Mouse (Mus musculus) lung, embryonic 14.5 days (tissue): ENCODE results near the gene Tiprl. TPM values are rescaled to one million over a fixed set of nuclear protein-coding genes. Genes with fewer than 3 reads are reported as not detected.
A peak's percentile ranks its signal among the peaks of the same experiment; 100 is the strongest.

ENCODE experiments used
- ATAC-seq: fragments of 200-750 bp; cut with Nextera tagmentation; 2 replicates; pipeline ENCODE4 v1.8.0; 2017; ENCODE audit warnings: mild to moderate bottlenecking, moderate TSS enrichment, moderate library complexity; ENCODE audit not compliant: insufficient read depth
- DNase-seq: peaks from one replicate; pipeline ENCODE4 v3.0.0-alpha.2; 2015
- H3K27ac ChIP-seq: fragments of 300-500 bp; sonication (generic); 2 replicates; pipeline ENCODE4 v1.5.1; 2014; ENCODE audit warnings: low read depth, mild to moderate bottlenecking, moderate library complexity
- H3K27me3 ChIP-seq: fragments of 300-500 bp; sonication (generic); 2 replicates; pipeline ENCODE4 v1.6.1; 2014; ENCODE audit warnings: low read length, control low read depth; ENCODE audit not compliant: insufficient read depth
- H3K36me3 ChIP-seq: fragments of 300-500 bp; sonication (generic); 2 replicates; pipeline ENCODE4 v1.6.1; 2014; ENCODE audit warnings: control low read depth; ENCODE audit not compliant: insufficient read depth
- H3K4me1 ChIP-seq: fragments of 300-500 bp; sonication (generic); 2 replicates; pipeline ENCODE4 v1.6.1; 2014; ENCODE audit warnings: antibody characterized with exemption, control low read depth; ENCODE audit not compliant: insufficient read depth
- H3K4me2 ChIP-seq: fragments of 300-500 bp; sonication (generic); 2 replicates; pipeline ENCODE4 v1.6.1; 2014; ENCODE audit warnings: mild to moderate bottlenecking
- H3K4me3 ChIP-seq: fragments of 300-500 bp; sonication (generic); 2 replicates; pipeline ENCODE4 v1.5.1; 2014; ENCODE audit warnings: low read depth, low read length
- H3K9ac ChIP-seq: fragments of 300-500 bp; sonication (generic); 2 replicates; pipeline ENCODE4 v1.6.1; 2014
- H3K9me3 ChIP-seq: fragments of 300-500 bp; sonication (generic); 2 replicates; pipeline ENCODE4 v1.6.1; 2016; ENCODE audit warnings: low read depth, low read length, control low read depth
- CTCF ChIP-seq: IDR thresholded peaks from 2 replicates; pipeline ENCODE4 v1.5.1; 2016; ENCODE audit warnings: antibody characterized with exemption, low read depth
- WGBS: fragments of 180-500 bp; shearing (Covaris S2); extraction: QIAGEN DNeasy Blood & Tissue Kit; methylation state at CpG from one replicate; pipeline ENCODE4 v1.1.7; 2014; 5-methylcytosine and 5-hydroxymethylcytosine counted together
- polyA plus RNA-seq: library from polyadenylated mRNA; unstranded; fragments of >200 nt; fragmentation: Nextera tagmentation; extraction: Ambion mirVana; gene quantifications from 2 replicates; pipeline ENCODE4 v1.2.1, GENCODE M21; 2014

The Tiprl gene
- polyA plus RNA-seq, result 88.3 and 90.9 TPM in 2 replicates

DNA sequence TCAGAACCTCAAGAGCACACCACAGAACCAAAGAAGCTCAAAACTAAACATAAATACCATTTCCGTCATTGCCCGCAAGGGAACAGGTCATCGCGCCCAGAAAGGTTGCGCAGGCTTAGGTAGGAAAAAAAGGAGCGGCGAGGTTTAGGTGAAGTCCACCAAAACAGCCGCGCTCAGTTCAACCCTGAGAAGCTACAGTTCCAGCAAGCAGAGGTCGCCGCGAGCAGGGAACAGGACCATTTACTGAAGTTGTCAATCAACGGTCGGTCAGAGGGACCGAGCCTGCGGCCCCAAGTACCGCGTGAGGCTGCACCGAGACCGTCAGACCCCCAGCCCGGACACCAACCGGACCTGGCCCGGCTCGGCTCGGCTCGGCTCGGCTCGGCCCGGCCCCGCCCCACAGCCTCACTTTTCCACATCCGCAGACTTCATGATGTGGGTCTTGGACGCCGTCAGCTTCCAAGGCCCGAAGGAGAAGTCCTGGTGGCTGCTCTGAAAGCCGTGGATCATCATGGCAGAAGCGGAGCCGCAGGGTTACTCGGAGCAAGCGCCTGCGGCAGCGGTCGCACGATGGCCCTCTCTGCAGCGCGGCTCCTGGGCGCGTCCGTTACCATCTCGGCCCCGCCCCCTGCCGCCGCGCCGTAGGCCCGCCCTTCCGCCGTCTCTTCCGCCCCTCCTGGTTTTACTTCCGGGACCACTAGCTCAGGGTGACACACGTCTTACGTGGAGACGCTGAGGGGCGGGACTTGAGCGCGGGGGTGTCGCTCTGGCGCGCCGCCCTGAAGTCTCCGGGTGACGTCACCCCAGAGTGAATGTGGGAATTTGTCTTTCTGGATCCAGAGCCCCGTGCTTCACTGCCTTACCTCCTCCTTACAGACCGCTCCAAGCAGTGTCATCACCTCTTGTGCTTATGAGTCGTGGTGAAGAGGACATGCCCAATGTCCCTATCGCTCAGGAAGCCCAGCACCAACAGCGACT is at the start of gene Tiprl:
TSS of gene Tiprl (minus strand) at position 676 of the 978 bp plus-strand sequence.
- DNase-seq (peak; percentile 98), ATAC-seq (peak; percentile 99)
- H3K4me3 ChIP-seq, result peak within 1 kb of the TSS; percentile 88
- TF ChIP-seq CTCF, result no peak
- H3K27ac ChIP-seq, result peak within 1 kb of the TSS; percentile 95
- no peaks in the 10 kb centered on the region for H3K9me3 ChIP-seq
- peaks cover 7% of the 10 kb centered on the region; the same call in 1 of the 2 replicates for H3K4me1 ChIP-seq
- H3K4me2 ChIP-seq, result peak within 1 kb of the TSS; percentile 85
- no peaks in the 10 kb centered on the region for H3K27me3 ChIP-seq
- WGBS, result under 1% methylated on average over 76 of the region's 76 CpGs
- H3K9ac ChIP-seq, result peak within 1 kb of the TSS; percentile 86
- H3K36me3 ChIP-seq, result no peaks in the 10 kb centered on the region

DNA sequence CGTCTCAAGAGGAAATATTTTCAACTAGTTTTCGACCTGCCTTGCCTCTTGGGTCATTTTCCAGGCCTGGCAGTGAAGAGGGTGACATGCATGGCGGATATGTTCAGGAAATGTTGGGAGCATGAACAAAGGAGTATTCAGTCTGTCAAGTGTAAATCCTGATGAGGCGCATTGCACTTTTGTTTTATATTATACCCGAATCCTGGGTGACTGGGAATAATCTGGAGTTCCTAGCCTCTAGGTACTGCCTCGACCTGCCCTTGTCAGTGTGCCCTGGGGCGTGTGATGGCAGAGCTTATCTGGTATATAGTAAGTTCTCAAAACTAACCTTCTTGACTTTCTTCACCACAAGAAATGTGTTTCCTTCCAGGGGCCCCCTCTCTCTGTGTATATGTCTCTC is 47.3 kb upstream of the Tiprl start:
- WGBS, result 63% methylated on average over 7 of the region's 7 CpGs
- ATAC-seq (no peak), DNase-seq (no peak)
- no peak overlapping the region for H3K9ac ChIP-seq
- H3K27ac ChIP-seq, result no peak overlapping the region
- no peaks in the 10 kb centered on the region for H3K36me3 ChIP-seq
- H3K27me3 ChIP-seq, result no peaks in the 10 kb centered on the region
- H3K4me1 ChIP-seq, result no peaks in the 10 kb centered on the region; the same call in 1 of the 2 replicates
- TF ChIP-seq CTCF, result no peak
- H3K4me2 ChIP-seq, result no peak overlapping the region
- no peak overlapping the region for H3K4me3 ChIP-seq
- H3K9me3 ChIP-seq, result no peaks in the 10 kb centered on the region

DNA sequence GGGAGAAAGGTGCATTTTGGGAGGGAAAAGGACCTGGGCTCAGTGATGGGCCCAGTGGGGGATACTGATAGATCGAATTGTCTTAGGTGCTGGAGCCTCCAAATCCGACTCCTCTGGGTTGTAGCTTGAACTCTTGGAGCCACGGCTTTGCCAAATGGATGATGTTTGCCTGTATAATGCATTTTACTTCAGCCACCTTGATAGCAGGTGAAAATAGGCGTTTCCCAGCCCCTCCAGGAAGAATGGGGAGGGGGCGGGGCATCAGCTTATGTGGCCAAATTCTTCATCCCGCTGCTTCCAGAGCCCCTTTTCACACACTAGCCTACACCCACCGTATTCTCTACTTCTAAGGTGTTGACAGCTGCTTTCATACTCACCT is 46.2 kb upstream of the Tiprl start:
- peak overlapping the region; percentile 83; the same call in 1 of the 2 replicates for H3K9ac ChIP-seq
- 13% methylated on average over 7 of the region's 7 CpGs for WGBS
- peak overlapping the region; percentile 83 for H3K4me2 ChIP-seq
- ATAC-seq, result no peak
- H3K36me3 ChIP-seq, result no peaks in the 10 kb centered on the region
- H3K4me3 ChIP-seq, result peak overlapping the region; percentile 69
- TF ChIP-seq CTCF, result no peak
- H3K4me1 ChIP-seq, result no peaks in the 10 kb centered on the region; the same call in 1 of the 2 replicates
- no peaks in the 10 kb centered on the region for H3K27me3 ChIP-seq
- no peaks in the 10 kb centered on the region for H3K9me3 ChIP-seq
- H3K27ac ChIP-seq, result no peak overlapping the region
- DNase-seq, result no peak

DNA sequence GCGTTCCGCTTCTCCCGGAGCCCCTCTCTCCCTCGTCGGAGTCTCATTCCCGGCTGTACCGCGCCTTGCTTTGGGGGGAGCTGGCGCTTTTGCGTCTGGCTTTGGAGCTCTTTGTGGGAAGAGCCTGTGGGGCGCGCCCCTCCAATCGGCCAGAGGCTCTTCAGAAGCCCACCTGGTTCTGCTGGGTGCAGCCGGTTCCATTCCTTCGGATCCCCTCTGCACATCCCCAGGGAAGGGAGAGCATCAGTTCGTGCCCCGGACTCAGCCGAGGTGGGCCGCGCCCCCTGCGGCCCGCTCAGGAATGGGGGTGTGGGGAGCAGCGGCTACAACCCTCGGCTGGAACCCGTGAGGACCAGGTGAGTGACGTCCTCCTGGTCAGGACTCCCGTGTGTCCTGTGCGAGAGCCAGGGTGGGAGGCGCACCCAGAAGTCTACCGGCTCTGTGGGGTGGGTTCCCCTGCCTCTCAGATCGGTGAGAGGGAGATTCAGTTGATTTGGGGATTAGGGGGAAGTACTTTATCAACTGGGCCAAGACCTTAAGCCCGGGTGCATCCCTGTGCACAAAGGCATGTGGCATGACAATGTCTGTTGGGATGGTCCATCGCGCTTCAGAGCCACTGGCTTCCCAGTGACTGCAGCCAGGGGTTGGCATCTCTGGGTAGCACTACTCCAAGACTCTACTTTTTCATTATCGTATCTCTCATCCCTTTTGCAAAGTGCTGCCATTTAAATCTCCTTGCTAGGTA is 45.6 kb upstream of the Tiprl start:
- Histone ChIP-seq H3K4me2 (peak overlapping the region; percentile 83), H3K27me3 (no peaks in the 10 kb centered on the region), H3K27ac (peak overlapping the region; percentile 93), H3K9me3 (no peaks in the 10 kb centered on the region), H3K36me3 (no peaks in the 10 kb centered on the region), H3K4me3 (peak overlapping the region; percentile 69), H3K4me1 (no peaks in the 10 kb centered on the region; the same call in 1 of the 2 replicates), H3K9ac (peak overlapping the region; percentile 83)
- WGBS, result under 1% methylated on average over 35 of the region's 35 CpGs
- peak; percentile 64 for ATAC-seq
- peak; percentile 36; the same call in 1 of the 2 replicates for TF ChIP-seq CTCF
- peak; percentile 65 for DNase-seq

GRCm38 (mm10) chr1:165281351-165282221 is 44.8 kb upstream of the Tiprl start:
- Histone ChIP-seq H3K27ac (peak overlapping the region; percentile 93), H3K4me2 (peak overlapping the region; percentile 83), H3K27me3 (no peaks in the 10 kb centered on the region), H3K4me1 (no peaks in the 10 kb centered on the region; the same call in 1 of the 2 replicates), H3K36me3 (no peaks in the 10 kb centered on the region), H3K9me3 (no peaks in the 10 kb centered on the region), H3K4me3 (peak overlapping the region; percentile 69), H3K9ac (peak overlapping the region; percentile 83)
- no peak for TF ChIP-seq CTCF
- WGBS, result 1% methylated on average over 63 of the region's 71 CpGs
- DNase-seq (peak; percentile 86), ATAC-seq (peak; percentile 90)

DNA sequence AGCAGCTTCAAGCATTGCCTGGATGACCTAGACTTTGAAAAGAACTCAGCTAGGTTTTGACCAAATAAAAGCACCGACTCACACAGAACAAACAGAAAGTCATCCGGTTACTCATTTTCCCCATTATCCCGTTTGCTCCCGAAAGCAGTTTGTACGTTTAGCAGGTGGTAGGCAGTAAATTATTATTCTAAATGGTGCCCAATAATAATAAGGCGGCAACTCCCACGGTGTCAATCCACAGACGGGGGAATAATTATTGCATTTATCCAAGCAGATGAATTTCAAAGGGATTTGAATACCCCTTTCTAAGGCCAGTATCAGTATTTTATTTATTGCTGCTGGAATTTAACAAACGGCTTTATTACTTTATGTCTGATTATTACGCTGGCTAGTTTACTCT is 43.9 kb upstream of the Tiprl start:
- no peak for DNase-seq
- Histone ChIP-seq H3K27ac (peak overlapping the region; percentile 93), H3K4me3 (peak overlapping the region; percentile 69), H3K27me3 (no peaks in the 10 kb centered on the region), H3K9me3 (no peaks in the 10 kb centered on the region), H3K9ac (peak overlapping the region; percentile 83), H3K36me3 (no peaks in the 10 kb centered on the region), H3K4me1 (no peaks in the 10 kb centered on the region; the same call in 1 of the 2 replicates), H3K4me2 (peak overlapping the region; percentile 83)
- ATAC-seq, result no peak
- 45% methylated on average over 10 of the region's 10 CpGs for WGBS
- TF ChIP-seq CTCF, result no peak
